Mouse (Mus musculus) megakaryocyte, embryonic 14.5 days (primary cell): ENCODE measurements at regions not wholly inside any gene's neighbourhood (a gene's known extent, or its start where the extent isn't known, plus 50 kb on each side); places are given as distances from the start of the nearest gene placed in this dataset.

Experiments
- FLI1 ChIP-seq: IDR thresholded peaks from 2 replicates; pipeline ENCODE4 v1.6.1; 2012; ENCODE audit warnings: low read length, inconsistent platforms, mixed read lengths
- GATA1 ChIP-seq: IDR thresholded peaks from 3 replicates; pipeline ENCODE4 v1.6.1; 2012; ENCODE audit warnings: mixed read lengths, low read length, inconsistent platforms, borderline replicate concordance

GRCm38 (mm10) chr4:124520309-124520708 lies 90.3 kb downstream of the 3100002H09Rik start:
- no peak for TF ChIP-seq GATA1
- TF ChIP-seq FLI1, result no peak
